Mouse (Mus musculus): ENCODE results near the gene Prrt4.
"Not testable (repeated sequence)": the region's sequence is repeated elsewhere in the genome, so short reads cannot be mapped to it uniquely, and the experiment has no call there.

Gene Prrt4

DNA sequence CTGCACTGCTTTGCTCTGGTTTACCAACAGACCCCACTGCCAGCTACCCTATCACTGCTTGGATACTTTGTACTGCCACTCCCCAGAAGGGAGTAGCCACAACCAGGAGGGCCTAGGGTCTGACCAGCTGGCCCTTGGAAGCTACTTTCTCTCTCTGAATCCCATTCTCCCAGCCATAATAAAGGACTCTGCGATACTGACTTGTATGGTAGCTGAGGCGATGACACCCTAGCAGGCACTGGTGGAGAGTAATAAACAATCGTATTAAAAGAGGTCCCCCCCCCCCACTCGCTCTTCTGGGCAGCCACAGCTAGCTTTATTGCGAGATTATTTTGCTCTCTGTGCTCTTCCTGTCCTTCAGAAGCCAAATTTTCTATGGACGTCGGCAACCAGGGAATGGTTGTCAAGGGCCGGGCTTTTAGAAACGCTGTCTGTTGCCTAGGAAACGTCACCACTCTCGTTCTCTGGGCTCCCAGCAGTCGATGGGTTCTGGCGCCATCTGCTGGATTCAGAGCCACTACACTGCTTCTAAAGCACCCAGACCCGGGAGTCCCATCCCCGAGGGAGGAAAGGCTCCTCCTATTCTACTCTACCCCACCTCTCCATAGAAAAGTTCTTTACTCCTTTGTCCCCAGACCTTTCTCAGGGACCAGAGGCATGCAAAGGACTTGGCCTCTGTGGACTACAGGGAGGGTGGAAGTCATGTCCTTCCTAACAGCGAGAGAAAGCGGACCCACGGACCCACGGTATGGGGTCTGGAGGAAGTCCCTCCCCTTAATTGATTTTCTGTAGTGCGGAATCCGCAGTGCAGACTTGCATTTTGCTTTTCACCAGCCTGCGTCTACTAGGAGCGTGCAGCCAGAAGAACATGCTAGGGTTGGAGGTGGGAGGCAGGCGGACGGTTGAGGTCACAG lies 19.2 kb upstream of the Prrt4 start:
- DNase-seq = peak; percentile 77 to 80

DNA sequence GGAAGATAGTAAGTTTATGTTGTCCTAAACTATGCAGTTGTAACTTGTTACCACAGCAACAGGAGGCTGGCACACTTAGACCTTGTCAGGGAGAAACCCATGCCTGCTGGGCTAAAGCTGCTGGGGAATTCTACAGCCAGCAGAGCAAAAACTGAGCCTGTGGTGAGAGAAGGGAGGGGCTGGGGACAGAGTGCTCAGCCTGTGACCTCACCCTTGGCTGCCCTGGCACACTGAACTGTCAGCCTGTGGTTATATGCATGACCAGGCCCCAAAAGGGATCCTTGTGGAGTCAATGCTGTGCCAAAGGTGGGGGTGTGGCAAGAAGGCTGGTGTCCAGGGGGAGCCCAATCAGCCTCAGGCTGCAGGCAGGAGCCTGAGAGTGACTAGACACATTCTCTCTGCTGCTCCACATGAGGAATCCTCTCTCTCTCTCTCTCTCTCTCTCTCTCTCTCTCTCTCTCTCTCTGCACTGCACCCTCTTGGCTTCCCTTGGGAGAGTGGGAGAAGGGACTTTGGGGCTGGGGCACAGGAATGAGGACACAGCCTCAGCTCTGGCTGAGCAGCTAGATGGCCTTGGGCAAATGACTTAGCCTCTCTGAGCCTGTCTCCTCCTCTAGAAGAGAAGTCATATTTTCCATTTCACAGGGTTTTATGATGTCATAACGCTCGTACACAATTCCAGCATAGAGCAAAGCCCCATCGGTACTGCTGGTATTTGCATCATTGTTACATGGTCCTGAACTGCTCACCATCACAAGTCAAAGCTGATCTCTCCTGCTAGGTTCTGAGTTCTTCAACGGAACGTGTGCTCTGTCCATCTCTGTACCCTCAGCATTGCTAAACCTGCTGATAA lies 16.7 kb upstream of the Prrt4 start:
- DNase-seq = no peak

DNA sequence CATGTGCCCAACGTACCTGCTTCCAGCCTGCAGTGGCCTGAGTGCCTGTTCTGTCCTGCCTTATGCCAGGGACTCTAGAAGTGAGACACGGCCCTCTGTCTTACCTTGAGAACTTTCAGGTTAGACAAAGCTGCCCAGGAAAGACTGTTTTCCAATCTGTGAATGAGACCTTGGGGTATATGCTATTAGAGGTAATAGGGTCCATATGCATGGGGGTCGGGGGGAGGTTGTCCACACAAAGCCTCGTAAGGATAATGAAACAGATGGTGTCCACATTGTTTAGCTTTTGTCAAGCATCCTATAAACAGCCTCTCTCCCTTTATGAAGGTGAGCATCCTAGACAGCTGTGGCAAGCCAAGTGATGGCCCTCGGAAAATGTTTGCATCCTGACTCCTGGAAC lies 15.8 kb upstream of the Prrt4 start:
- no peak for DNase-seq

DNA sequence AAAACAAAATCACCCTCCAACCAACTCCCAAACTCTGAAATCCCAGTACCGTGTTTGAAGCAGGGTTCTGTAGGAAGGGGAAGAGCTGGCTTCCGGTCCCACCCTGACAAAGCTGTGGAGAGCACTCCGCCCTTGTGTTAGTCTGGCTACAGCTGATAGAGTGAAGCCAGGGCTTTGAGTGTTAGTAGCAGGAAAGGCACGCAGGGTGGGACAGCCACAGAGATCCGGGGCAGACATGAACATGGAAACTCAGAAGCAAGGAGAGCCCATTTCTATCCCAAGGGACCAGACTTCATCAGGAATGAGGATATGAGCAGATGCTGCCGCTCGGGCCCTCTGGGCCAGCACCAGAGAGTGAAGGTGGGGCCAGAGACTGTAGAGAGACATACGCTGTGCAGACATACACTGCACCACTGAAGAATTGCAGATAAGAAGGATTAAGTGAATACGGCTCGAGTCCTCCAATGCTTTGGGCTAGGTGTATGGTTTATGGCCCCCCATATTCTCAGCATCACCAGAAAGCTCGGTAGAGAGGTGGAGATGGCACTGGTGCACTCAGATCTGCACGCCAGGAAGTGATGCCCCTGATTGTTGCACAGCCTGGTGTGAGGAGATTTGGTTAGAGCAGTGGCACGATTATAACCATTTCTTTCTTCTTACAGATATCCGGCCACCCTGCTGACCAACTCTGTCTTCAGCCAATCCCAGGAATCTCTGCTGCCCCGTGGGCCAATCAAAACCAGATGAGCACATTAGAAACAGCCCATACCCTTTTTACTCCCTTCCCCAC lies 14.8 kb upstream of the Prrt4 start:
- DNase-seq = no peak

DNA sequence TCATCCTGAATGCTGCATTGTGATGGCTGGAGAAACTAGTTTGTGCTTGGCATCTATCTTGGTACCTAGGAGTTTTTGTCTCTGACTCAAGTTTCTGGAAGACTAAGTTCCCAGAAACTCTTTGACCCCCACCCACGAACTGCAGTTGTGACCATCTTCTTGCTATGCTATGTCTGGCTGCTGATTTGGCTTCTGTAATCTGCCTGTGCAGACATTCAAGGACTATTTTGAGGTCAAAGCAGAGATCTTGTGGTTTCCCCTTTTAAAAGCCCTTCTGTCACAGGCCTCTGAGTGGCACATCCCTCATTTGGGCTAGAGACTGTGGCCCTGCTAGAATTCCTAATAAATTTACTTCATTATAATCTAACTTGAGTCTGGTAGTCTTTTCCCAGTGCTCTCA lies 8.6 kb upstream of the Prrt4 start:
- DNase-seq = no peak

DNA sequence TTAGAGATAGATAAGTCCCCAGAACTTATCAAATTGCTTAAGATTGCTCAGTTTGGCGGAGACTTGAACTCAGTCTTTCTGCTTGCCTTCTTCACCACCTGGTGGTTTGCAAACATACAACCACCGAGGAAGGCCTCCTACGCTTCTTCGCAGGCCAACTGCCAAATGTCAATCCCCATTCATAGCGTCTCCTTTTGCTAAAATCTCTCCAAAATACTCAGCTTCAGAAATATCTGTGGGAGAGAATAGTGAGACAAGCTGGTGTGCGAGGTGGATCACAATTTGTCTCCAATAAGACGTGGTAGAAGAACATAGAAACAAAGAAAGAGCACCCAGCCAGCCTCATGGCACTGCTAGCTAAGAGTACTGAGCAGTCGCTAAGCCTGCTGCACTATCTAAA lies 459 bp upstream of the Prrt4 start:
- no peak for DNase-seq

DNA sequence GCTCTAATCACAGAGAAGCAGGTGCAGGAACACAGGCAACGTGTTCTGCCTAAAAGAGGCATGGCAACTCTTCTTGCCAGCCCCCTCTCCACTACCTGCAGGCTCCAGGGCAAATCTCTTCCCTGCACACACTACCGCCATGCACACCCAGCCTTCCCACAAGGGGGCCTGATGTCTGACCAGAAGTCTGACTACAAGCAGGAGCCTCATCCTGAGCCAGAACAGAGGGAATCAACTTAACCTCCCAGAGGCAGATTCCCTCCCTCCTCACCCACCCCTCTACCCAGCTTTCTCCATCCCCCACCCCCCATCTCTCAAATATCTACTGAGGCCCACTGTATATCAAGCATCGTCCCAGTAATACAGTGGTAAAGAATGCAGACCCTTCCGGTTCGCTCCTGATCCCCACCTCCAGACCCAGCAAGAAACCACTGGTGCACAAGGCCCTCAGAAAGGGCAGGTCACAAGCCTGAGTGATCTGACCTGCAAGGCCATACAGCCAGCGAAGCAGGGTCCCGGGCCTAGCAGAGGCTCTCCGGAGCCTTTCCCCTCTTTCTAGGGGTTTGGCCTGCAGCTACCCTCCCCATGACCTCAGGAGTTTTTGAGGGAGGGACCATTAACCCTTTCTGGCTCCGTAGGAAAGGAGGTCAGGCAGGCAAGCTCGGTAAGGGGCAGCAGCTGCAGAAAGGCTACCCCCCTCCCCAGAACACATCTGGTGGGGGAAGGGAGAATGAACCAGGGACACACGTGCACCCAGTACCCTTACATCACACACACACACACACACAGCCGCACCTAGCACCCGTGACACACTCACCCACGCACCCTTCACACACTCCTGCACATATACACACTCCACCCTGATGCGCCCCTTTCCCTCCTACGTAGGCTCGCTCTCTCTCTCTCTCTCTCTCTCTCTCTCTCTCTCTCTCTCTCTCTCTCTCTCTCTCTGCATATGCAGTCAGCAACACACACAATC lies 1.2 kb downstream of the Prrt4 start:
- no peak for DNase-seq

DNA sequence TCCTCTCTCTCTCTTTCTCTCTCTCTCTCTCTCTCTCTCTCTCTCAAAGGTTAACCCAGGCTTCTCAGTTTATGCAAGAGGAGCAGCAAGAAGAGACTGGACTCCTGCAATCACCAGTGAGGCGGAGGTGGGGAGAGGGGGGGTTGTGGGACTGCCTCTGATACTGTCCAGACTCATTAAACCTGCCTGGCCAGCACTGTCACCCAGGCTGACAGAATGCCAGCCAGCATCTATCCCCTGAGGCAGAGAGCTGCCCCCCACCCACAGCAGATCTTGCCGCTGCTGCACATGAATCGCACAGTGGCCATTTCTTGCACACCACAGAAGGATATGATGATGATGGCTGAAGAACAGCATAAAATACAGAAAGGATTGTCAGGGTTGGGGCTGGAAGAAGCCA lies 4.3 kb downstream of the Prrt4 start:
- no peak for DNase-seq

DNA sequence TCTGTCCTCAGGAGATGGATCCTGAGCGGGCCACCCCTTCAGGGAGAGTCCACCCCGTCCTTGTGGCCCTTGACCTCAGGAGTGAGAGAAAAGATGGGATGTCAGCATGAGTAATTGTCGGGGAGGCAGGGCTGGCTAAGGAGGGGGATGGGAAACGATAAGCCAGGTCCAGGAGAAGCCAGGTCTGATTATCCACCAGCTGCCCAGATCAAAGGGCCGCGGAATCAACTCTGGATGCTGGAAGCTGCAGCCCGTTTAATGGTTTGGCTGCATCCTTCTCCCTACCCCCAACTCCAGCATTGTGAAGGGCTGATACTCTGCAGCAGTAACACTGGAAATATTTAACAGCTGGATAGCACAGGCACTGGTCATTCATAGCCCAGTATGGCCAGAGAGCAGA lies 5.0 kb downstream of the Prrt4 start:
- DNase-seq = no peak

DNA sequence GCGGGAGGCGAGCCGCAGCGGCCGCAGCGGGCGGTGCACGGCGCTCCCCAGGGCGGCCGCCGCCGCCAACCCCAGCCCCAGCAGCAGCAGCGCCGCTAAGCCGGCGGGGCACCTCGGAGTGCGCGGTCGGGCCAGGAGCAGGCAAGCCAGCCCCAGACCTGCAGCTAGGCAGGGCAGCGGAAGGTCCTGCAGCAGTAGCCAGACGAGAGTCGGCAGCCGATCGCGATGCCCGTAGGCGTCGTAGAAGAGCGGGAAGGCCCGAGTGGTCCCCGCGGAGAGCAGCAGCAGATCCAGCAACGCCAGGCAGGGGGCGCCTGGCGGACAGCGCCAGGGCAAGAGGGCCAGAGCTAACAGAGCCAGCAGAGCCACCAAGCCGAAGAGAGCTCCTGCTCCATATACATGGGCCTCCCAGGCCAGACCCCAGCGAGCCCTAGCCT lies 8.4 kb downstream of the Prrt4 start:
- peak; percentile 73 to 75 for DNase-seq

DNA sequence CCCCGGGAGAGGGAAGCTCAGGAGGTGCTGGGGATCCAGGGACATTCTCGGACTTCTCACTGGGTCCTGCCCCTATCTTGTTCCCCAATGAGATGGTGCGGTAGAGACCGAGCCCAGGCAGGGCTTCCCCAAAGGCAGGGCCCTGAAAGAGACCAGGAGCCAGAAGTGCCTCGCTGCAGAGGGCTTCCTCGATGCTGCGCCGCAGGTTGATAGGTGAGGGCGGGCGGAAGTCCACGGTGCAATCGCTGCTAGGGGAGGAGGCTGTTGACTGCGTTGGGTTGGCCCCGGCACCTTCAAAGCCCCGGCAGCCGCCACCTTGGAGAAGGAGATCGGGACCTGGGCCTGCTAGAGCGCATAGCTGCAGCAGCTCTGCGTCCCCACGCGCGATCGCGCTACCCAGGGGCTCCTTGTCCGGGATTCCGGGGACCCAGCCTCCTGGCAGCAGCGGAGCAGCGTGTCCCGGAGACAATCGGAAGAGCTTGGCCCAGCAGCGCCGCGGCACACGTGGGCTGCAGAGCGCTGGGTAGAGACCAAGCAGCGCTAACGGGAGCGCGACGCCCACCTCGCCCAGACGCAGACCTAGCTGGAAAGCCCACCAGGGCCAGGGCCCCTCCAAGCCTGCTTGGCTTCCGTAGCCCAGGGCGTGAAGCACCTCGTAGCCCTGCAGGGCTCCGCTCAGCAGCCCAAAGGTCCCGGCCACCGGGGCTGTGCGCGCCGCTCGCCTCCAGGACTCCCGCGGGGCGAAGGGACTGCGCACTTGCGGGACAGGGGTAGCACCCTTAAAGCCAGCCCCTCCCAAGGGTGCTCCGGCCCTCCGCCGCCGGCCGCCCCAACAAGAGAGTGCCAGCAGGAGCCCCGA lies 9.1 kb downstream of the Prrt4 start:
- DNase-seq = peak; percentile 69 to 73

DNA sequence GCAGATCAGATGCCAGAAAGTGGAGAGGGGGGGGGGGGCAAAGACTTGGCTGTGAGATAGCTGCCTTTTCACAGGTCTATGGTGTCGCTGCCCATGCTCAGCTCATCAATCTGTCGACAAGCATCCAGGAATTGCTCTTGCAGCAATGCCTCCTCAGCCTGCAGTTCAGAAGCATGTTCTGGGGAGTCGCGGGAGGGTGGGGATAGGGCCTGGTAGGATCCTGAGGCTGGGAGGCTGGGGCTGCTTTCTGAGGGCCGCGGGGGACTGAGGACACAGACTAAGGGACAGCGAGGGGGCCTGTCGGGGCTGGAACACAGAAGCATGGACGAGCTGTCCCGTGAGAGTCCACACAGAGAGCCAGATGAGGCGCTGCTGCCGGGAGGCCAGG lies 9.7 kb downstream of the Prrt4 start:
- no peak for DNase-seq

DNA sequence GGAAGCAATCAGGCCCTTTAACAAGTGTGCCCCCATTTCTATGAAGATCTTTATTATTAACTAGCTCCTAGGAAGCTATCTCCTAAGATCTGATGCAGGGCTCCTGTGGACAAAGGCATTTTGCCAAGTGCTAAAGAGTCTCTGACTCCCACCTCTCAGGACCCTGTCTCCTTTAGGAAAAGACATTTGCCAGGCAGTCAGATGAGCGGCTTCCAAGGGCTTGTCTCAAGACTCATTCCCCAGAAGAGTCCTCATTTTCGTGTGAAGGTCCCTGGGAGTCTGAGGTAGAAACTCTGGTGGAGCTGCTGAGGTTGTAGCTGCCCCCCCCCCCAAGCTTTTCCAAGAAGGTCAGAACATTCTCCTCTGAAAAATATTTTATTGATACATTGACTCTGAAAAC lies 10.5 kb downstream of the Prrt4 start:
- no peak for DNase-seq

DNA sequence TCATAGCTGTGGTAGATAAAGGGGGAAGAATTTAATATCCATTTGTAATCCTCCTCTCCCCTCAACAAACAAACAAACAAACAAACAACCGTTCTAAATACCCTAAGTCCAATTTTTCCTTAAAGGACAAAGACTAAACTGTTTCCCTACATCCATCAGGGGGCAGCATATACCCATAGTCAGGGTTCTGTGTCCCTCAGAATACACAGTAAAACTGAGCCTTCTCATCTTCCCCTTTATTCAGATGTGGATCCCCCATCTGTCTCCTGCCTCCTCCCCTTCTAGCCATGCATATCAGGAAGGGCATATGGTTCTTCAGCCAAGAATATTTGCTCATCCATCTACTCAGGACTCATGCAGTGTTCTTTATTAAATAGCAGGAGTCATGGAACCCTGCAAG lies 13.2 kb downstream of the Prrt4 start:
- DNase-seq = peak in 1 of 2 experiments; percentile 14

DNA sequence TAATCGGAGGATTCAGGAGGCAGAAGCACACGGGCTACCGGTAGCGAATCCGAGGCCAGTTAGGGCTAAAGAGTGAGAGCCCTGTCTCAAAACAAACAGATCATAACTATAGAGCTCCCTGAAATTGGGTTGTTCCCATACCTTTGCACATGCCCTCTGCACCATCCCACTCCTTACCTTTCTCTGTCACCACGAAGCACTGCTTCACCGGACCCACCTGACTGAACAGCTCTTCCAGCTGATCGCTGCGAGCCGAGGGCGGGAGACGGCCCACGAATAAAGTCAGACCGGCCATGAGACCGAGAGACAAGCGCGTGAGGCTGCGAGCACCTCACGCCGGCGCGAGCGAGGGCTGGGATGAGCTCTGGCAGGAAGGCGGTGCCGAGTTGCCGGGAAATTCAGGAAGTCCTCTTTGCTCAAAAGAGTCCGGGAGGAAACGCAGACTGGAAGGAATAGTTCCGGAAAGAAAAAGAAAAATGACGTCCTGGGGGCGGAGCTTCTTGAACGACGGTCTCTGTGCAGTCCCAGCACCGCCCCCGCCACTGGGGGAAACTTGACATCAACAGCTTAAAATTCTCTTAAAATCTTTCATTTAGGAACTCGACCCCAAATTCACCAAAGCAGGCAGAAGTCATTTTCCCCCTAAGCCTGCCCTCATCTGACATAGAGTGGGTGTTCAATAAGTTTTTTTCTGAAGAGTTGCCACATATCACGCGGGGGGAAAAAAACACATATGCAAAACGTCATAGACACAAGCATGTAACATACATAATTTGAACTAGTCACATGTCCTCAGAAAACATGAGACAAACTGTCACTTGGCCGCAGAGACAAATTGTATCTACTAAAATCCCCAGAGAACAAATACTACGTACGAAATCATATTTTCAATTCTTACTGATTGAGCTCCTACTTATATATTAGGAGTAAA lies 14.8 kb downstream of the Prrt4 start, which contains the start of gene Rbm28:
Gene Rbm28, minus strand, starts transcription at position 693 of the 931 bp plus-strand sequence.
- DNase-seq = peak; percentile 85 to 86

DNA sequence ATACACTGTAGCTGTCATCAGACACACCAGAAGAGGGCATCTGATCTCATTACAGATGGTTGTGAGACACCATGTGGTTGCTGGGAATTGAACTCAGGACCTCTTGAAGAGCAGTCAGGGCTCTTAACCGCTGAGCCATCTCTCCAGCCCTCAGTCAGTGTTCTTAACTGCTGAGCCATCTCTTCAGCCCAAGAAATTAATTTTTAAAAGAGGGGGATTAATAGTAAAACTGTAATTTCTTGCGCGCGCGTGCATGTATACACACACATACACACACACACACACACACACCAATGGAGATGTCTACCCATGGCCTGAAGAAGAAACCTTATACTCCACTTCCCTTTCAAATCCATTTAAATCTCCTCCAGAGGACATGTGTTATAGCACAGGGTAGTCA lies 18.1 kb downstream of the Prrt4 start:
- not testable (repeated sequence) for DNase-seq

DNA sequence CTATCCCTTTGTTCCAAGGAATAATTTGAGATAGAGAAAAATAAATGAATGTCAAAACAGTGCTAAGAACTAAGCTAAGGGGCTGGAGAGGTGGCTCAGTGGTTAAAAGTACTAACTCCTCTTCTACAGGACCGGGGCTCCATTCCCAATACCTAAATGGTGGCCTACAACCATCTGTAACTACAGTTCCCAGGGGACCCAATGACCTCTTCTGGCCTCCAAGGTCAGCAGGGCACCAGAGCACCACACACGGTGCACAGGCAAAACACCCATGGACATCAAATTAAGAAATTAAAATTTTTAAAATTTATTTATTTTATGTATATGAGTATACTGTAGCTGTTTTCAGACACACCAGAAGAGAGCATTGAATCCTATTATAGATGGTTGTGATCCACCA lies 18.6 kb downstream of the Prrt4 start:
- DNase-seq = no peak

DNA sequence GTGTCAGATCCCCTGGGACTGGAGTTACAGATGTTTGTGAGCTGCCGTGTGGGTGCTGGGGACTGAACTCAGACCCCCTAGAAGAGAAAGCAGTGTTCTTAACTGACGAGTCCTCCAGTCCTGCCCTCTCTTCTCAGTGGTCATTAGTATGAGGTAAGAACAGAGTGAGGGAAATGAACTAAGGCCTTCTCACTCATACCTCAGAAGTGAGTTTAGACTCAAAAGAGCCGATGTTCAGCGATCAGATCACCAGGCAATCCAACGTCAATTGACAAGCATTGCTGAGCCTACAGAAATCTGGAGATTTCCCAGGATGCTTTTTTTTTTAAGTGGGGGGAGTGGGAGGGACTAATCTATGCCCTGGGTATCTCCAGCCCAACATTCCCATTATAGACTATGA lies 23.1 kb downstream of the Prrt4 start:
- DNase-seq = no peak

DNA sequence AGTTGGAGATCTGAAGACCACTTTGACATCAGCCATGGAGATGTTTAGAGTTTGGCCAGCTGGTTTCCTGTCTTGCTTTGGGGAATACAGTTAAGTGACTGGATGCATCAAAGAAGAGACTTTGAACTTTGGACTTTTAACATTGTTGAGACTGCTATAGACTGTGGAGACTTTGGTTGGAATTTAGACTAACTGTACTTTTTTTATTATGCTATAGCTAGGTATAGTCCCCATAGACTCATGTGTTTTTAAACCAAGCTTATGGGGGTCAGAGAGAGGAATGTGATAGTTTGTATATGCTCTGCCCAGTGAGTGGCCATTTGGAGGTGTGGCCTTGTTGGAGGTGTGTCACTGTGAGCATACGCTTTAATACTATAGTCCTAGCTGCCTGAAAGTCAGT lies 29.4 kb downstream of the Prrt4 start:
- no peak for DNase-seq
